Mouse (Mus musculus) left cerebral cortex, postnatal 36 days (tissue): ENCODE data around the gene Ift140. TPM values are rescaled to one million over a fixed set of nuclear protein-coding genes. Genes with fewer than 3 reads are reported as not detected.

Source experiments
- DNase-seq, 2 experiments: peaks; one replicate each; pipeline ENCODE4 v3.0.0; 2021 to 2022; ENCODE audit warnings: low spot score in 2 of 2, mixed read lengths in 1 of 2
- intact Hi-C: fragments of 180-260 bp; cut with DNase I; formaldehyde crosslinking; loops from one replicate; pipeline ENCODE4 v1.15.1; 2025
- total RNA-seq, 2 experiments: library from RNA; stranded (reverse); gene quantifications; 2 replicates each; pipeline ENCODE4 v1.2.3; 2021

Ift140 gene
- 10 to 100 TPM; 18.6 to 25.5 TPM for total RNA-seq

DNA sequence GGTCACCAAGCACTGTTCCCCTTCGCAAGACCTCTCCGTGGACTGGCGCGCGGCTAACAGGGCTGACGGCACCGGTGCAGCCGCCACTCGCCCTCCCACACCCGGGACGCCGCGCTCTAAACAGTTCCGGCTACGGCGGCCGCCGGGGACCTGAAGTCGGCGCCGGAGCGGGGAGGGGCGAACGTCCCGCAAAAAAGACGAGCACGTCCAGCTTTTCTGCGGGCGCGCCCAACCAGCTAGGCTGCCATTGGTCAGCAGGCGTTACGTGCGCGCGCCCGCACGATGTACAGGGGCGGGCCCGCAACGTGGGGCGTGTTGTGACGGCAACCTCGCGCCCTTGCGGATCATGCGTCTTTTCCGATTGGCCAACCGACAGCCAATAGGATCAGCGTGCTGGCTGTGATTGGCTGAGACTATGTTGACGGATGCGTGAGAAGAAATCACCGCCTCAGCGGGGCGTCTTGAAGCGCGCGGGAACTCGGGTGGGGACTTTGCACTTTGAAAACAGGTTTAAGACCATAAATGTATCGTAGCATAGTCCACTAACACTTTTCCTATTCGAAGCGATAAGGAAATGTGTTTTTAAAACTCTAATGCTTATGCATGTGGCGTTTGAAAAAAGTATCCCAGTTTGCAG lies at the start of gene Ift140, which contains the start of gene Cramp1l:
TSS of gene Ift140 (plus strand) at position 431 of the 637 bp plus-strand sequence.
TSS of gene Cramp1l (minus strand) at position 134 of the 637 bp plus-strand sequence.
- peak; percentile 99 to 100 for DNase-seq
- intact Hi-C loops = loop anchor here (5.0 kb wide), 1 partner anchor 78 kb away; the partner anchor contains the start of gene Mapk8ip3

DNA sequence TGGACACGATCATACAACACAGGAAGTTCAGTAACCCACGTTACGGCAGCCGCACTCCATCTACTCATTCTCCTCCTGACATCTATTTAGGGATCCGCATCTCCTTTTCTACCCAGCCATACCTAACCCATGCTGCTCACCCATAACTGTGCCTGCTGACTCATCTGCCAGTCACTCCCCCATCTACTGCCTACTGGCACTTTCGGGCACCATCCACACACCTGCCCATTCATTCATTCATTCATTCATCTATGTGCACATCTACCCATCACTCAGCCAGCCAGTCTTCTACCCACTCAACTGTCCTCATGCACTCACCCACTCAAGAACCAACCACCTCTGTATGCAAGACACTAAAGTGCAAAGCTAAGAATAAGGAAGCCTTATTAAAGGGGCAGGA lies 28.7 kb upstream of the Ift140 start:
- intact Hi-C loops = no loop called here
- peak; percentile 28 to 32 for DNase-seq

DNA sequence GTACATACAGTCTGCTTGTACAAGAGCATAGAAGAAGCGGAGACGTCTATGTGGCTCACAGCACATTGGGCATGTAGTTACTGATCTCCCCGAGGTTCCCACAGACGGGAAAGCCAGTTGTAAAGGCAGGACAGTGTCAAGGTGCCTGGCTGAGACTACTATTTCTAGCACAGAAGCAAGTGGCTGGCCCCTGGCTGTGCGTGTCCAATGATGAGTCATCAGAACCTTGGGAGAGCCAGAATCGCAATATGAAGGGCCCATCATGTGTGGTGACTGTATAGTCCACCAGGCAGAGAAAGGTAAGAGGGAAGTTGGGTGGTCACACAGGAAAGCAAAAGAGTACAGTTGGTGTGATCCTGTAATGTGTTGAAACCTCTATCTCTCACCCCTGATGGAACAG lies 21.2 kb upstream of the Ift140 start:
- intact Hi-C loops = no loop called here
- DNase-seq = no peak

DNA sequence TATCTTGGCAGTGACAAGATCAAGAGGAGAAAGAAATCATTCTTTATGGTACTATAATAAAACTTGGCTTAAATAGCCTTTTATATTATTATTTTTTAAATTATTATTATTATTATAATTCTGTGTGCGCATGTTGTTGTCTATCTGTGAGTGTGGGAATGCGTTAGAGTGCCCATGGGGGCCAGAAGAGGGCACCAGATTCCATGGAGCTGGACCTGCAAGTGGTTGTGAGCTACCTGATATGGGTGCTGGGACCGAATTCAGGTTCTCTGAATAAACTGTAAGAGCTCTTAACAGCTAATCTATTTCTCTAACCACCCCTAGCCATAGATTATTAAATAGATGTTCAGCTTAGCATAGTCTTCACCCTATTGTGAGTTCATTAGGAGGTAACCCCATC lies 10.8 kb upstream of the Ift140 start:
- intact Hi-C loops = no loop called here
- no peak for DNase-seq

DNA sequence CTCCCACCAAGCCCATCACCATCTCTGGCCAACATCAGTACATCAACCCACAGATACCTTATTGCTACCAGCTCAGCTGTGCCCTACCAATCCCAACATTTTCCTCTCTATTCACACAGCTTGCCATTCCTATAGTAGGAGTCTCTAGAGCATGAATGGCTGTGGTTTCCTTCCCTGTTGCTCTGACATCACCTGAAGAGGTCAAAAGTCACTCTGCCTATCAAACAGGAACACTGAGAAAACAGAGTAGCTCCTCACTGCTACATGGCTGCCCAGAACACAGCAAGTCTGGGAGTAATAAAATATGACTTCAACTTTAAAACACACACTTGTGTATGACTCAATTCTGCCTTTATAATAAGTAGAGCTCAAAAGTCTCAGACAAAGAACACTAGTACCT lies 8.4 kb upstream of the Ift140 start:
- intact Hi-C loops = no loop called here
- no peak for DNase-seq

DNA sequence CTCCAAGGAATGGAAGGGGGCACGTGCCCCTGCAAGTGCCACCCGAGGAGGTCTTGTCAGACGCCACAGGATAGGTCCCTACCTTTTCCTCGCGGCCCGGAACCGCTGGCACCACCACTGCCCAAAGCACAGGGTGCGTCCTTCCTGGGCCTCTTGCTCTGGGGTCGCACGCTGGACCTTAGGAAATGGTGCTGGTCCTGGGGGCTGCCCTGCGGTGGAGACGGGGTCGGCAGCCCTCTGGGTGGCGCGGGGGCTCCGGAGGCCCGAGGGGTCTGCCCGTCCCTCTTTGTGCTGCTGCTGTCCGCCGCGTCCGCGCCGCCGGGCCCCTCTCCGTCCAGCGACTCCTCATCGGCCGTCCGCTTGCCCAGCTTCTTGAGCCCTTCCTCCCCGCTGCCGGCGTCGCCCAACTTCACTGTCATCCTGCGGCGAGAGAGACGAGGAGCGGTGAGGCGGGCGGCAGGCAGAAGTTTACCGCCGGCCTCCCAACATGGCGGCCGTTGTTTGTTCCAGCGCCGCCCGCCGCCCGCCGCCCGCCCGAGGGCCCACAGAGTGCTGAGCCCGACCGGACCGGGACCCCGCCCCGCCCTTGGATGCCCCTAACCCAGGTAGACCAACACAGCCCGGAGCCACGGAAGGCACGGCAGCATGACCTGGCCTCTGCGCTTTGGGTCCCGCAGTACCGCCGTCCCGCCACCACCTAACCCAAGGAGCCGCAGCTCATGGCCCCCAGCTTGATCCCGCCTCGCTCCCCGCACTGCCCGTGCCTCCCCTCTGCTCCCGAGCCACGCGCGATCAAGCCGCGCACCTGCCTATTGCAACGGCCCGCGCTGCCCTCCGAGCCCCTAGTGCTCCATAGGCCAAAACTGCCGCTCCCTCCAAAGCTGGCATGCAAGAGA lies 2.0 kb upstream of the Ift140 start:
- intact Hi-C loops = no loop called here
- peak; percentile 8 to 10 for DNase-seq

DNA sequence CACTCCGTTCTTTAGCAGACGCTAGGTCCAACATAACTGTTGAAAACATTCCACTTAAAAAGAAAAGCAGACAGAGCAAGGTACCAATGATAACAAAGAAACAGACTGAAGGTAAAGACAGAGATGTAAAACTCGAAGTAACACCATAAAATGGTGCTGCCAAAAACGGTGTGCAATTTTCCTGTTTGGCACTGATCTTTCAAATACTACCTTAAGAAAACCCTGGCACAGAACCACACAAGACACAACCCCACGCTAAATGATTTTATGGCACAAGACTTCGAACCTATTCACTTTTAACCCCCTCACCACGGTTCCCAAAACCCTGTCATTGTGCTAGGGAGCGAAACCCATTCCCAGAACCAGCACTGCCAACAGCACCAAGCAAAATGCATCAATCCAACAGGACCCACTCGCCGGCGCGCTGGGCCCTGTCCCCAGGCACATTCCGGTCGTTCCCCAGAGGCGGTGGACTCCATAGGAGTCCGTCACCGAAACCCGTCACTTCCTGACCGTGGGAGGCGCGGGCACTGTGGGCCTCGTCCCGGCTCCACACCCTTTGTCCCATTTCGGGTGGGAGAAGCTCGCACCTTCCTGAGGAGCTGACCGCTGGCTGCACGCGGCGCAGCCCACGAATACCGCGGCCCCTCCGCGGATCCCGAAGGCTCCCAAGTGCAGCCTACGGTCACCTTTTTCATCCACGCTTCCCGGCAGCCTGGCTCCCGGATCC lies 879 bp upstream of the Ift140 start:
- DNase-seq = peak in 1 of 2 experiments; percentile 67
- intact Hi-C loops = loop anchor here (5.0 kb wide), 1 partner anchor 78 kb away; the partner anchor contains the start of gene Mapk8ip3

DNA sequence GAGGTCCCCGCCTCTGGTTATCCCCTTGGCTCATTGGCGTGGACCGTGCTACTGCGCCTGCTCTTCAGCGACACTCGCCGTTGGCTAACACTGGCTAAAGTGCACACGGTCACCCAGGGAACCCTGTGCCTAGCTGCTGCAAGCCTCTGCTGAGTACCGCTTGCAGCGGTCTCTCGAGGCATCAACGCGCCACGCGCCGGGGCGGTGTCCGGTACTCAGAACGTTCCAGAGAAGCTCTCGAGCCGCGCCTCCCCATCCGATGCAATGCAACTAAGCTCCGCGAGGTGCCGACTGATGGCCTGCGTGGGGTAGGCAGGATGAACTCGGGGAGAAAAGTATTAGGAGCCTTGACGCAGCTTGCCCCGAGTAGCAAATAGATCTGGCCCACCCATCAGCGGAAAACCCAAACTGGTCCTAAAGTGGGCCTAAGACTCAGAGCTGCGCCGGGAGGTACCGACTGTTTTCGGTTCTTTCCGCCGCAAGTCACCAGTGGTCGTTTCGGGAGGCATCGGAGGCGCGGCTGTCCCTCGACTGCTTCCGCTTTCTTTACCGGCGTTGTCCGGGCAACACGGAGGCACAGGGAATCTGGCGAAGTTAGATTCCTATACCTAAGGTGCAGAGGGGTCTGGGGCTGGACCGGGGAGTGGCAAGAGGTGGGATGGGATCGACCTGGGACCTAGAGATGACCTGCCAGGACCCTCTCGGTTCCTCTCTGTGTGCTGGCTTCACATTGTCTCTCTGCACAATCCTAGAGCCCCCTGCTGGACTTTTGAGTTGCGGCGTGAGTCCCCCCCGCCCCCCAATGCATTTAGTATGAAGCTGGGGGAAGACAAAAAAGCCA lies 627 bp downstream of the Ift140 start:
- peak; percentile 82 to 84 for DNase-seq
- intact Hi-C loops = loop anchor here (5.0 kb wide), 1 partner anchor 79 kb away; the partner anchor contains the start of gene Mapk8ip3

DNA sequence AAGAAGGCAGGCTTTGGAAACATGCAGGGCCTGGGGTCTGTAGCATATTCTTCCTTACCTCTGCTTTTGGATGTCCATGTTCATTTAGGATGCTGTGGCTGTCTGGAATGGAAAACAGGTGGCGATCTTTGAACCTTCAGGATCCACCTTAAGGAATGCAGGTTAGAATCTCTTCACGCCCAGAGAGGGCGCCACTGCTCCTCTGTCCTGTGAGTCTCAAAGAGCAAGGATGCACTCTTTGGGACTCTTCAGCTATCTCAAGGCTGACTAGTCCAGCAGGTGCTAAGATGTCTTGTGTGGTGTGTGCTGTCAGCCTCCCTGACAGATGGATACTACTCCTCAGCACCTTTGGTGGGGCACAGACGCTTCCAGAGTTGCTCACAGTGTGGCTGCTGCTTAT lies 20.3 kb downstream of the Ift140 start:
- no peak for DNase-seq
- intact Hi-C loops = no loop called here

DNA sequence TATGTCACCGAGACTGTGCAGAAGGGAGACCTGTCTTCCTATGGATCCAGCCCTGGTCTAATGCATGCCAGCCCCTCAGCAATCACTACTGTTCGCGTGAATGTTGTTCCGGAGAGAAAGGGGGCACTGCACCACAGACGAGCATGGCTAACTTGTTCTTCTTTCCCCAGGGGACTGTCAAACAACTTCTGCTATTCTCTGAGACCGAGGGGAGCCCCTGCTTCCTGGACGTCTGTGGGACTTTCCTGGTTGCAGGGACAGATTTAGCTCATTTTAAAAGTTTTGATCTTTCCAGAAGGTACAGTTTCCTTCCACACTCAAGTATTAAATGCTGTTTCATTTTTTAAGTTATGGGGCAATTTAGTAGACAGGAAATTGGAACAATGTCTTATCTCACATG lies 29.0 kb downstream of the Ift140 start:
- intact Hi-C loops = loop anchor here (5.0 kb wide), 1 partner anchor 37 kb away; the partner anchor contains the start of gene Tmem204
- no peak for DNase-seq

DNA sequence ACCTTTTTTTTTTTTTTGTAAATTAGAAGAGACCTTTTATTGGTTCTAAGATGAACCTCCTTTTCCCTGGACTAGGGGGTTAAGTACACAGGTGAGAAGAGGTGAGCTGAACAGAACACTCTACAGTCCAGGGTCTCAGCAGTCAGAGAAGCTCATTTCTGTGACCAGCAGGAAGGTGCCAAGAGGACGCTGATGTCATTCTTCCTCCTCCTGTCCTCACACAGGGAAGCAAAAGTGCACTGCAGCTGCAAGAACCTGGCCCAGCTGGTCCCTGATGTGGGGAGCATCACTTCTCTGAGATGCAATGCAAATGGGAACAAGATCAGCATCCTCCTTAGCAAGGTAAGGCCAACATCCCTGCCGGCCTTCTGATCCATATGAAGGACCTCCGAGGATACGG lies 29.4 kb downstream of the Ift140 start:
- no peak for DNase-seq
- intact Hi-C loops = no loop called here

DNA sequence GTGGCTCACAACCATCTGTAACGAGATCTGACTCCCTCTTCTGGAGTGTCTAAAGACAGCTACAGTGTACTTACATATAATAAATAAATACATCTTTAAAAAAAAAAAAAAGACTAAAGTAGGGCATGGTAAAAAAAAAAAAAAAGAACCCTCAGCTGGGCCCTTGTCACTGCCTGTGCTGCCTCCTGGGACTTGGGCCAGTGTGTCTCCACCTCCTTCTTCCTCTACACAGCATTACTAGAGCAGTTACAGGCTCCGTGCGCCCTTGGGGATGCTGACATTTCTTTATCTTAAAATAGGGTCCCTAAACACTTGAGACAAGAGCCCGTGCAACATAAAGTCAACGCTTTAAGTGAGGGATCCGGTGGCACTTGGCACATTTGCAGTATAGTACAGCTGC lies 31.3 kb downstream of the Ift140 start:
- DNase-seq = no peak
- intact Hi-C loops = no loop called here

DNA sequence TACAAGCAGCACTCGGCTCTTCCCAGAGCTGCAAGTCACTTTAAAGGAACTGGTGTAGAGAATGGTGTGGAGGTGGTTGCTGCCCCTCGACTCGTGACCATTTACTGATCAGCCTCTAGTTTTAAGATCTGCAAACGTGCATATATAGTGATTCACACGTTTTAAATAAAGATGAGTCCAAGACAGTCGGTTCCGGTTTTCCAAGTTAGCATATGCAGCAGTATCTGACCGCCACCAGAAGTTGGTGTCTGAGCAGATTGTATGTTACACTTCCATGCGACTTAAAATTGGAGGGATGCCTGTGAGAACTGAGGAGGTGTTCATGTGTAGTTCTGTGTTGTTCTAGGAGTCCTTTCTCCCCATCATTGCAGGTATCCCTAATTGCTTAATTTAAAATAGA lies 37.4 kb downstream of the Ift140 start:
- DNase-seq = peak; percentile 18 to 21
- intact Hi-C loops = no loop called here

DNA sequence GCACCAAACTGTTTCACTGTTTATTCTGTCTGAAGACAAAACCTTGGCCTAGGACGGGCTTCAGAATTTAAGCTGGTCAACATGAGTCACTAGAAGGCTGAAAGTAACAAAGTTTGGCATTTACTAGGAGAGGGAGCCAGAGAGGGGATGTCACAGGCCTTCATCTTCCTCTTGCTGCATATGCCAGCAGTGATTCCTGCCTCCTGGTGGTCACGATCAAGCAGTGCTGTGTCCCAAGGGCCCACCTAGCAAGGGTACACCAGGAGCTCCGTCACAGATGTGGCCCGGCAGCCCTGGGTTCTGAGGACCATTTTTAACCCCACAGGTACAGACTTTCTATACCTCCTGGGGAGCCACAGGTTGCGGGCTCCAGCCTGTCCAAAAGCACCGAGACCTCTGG lies 41.2 kb downstream of the Ift140 start:
- intact Hi-C loops = no loop called here

DNA sequence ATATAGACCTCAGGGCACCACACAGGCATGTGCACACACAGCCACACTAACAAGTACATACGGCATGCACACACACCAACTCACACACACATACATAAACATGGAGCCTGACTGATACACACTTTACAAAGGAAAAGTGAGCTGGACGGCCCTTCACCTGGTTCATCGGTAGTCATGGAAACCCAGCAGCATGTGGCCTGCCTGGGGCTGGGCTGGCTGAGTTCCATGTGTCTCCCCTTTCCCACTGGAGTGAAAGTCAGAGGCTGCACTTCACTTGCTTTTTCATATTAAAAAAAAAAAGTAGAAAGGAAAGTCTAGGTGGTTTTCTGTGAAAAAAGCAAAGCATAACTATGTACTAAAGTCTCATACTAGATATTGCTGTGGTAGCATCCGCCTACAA lies 47.4 kb downstream of the Ift140 start:
- intact Hi-C loops = no loop called here
- no peak for DNase-seq

More for the DNA sequence above, 41.2 kb downstream of the Ift140 start:
- DNase-seq = no peak

DNA sequence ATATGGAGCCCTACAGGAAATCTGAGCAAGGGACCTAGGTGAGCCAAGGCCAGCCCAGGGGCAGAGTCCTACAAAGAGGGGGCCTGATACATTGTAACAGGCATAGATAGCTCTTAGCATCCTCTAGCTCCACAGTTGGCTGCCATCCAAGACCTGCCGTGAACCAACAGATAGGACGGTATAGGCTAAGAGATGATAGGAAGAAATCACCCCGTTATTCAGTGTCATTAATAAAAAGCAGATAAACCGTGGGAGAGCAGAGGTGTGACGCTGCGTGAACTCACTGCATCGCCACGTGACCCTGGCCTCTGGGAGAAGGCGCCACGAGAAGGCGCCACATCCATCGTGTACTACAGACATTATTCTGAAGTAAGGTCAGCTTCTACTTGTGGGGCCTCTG lies 48.0 kb downstream of the Ift140 start:
- intact Hi-C loops = no loop called here

DNA sequence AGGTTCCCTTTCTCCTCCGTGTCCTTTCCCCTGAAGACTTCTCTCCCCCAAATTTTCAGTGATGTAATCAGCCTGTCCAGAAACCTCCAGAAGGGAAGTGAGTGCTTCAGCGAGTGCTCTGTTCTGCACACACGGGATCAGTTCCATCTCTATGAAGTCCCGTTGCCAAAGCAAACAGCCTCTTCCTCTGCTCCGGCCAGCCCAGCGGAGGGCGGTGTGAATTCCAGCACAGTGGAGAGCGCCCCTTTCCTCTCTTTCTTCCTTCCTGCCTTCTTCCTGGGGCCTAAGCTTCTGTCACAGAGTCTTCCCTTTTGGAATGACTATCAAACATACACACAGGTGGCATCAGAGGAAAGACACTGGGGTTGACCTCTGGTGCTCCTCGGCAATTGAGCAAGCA lies 48.5 kb downstream of the Ift140 start:
- intact Hi-C loops = no loop called here
- no peak for DNase-seq

More for the DNA sequence above, 48.0 kb downstream of the Ift140 start:
- DNase-seq = no peak

DNA sequence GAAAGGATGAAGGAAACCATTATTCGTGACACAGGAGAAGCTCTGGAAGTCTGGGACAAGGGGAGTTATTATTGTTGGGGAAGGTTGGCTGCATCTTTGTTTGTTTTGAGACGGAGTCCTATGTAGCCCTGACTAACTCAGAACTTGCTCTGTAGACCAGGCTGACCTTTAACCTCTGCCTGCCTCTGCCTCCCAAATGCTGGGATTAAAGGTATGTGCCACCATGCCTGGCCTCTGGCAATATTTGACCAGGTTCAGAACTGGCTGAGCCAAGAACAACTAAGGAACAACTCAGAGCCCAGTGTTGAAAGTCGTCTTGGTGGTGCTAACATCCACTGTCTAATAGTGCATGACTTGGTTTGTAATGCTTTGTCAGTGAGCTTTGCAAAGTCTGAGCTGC lies 49.3 kb downstream of the Ift140 start:
- DNase-seq = no peak
- intact Hi-C loops = no loop called here

DNA sequence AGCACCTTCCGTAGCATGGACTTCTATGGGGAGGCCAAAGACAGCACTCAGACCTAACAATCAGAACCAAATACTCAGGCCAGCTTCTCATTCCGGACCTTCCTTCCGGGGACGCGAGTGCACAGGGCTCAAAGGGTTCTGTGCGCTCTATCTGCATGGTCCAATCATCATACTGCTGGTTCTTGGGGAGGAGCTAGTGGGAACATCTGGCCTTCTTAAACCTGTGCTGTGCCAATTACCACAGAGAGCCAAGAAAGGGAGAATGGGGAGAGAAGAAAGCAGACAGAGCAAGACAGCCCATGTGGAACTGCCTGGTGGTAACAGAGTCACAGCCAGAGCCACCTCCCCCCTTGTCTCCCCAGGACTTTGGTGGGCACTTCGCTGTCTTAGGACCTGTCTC lies 50.7 kb downstream of the Ift140 start:
- intact Hi-C loops = no loop called here
- DNase-seq = no peak
